ENCODE assay signal across 15 mouse cellular contexts in genomic region chr2:50568777-50569501, GRCm38 (mm10).
DNase-seq lines count a peak whose midpoint lies in the region; ATAC-seq lines count a peak whose summit lies in the region.
"Had no signal": no experiment of that assay in that cellular context is flagged by ENCODE, and none has a peak within 500 bp of the region (broad histone marks: within the 10 kb centered on the region; RNA-seq: fewer than 3 reads in every experiment).

No protein-coding gene starts in this region.

- peak; percentile 75; the same call in 1 of the 2 replicates for ATAC-seq in forebrain, embryonic 11.5 days (replicated peaks; ENCODE audit: low FRiP score)
- ATAC-seq in hindbrain, embryonic 15.5 days (ENCODE audit: low FRiP score, low read depth) = 0 out of 2 replicates have a peak, but pooled peaks have one; percentile 56
- peak; percentile 77; the same call in 1 of the 2 replicates for ATAC-seq in neural tube, embryonic 12.5 days (ENCODE audit: low FRiP score, low read depth)
- ATAC-seq in heart, embryonic 12.5 days (ENCODE audit: insufficient number of reproducible peaks, low FRiP score) = no peak
- ATAC-seq: intestine, embryonic 16.5 days; Patski had no signal

- H3K4me3 ChIP-seq in forebrain, embryonic 11.5 days (ENCODE audit: low read depth, low read length) = no peak overlapping the region
- H3K4me3 ChIP-seq in hindbrain, embryonic 15.5 days = no peak overlapping the region
- H3K4me3 ChIP-seq in neural tube, embryonic 12.5 days = no peak overlapping the region
- no peak overlapping the region for H3K4me3 ChIP-seq in heart, embryonic 12.5 days
- H3K4me3 ChIP-seq: liver, embryonic 13.5 days had no signal

- H3K9ac ChIP-seq in forebrain, embryonic 11.5 days (ENCODE audit: low read length) = no peak overlapping the region
- no peak overlapping the region for H3K9ac ChIP-seq in hindbrain, embryonic 15.5 days
- H3K9ac ChIP-seq in neural tube, embryonic 12.5 days = no peak overlapping the region
- H3K9ac ChIP-seq in heart, embryonic 12.5 days = no peak overlapping the region
- H3K9ac ChIP-seq: liver, embryonic 13.5 days had no signal

- WGBS in forebrain, embryonic 11.5 days = 61% methylated on average over 8 of the region's 8 CpGs
- WGBS in hindbrain, embryonic 15.5 days = 37% methylated on average over 8 of the region's 8 CpGs
- WGBS in neural tube, embryonic 12.5 days = 59% methylated on average over 8 of the region's 8 CpGs
- WGBS in heart, embryonic 12.5 days = 68% methylated on average over 8 of the region's 8 CpGs

- H3K27me3 ChIP-seq in forebrain, embryonic 11.5 days (ENCODE audit: control insufficient read depth, insufficient read depth, low read length) = no peaks in the 10 kb centered on the region
- no peaks in the 10 kb centered on the region for H3K27me3 ChIP-seq in hindbrain, embryonic 15.5 days
- H3K27me3 ChIP-seq in neural tube, embryonic 12.5 days (replicated peaks) = no peaks in the 10 kb centered on the region
- H3K27me3 ChIP-seq in heart, embryonic 12.5 days (replicated peaks) = no peaks in the 10 kb centered on the region
- H3K27me3 ChIP-seq: liver, embryonic 13.5 days; Patski had no signal

- H3K36me3 ChIP-seq in forebrain, embryonic 11.5 days (ENCODE audit: control insufficient read depth, insufficient read depth, low read length) = no peaks in the 10 kb centered on the region
- H3K36me3 ChIP-seq in hindbrain, embryonic 15.5 days = no peaks in the 10 kb centered on the region
- no peaks in the 10 kb centered on the region for H3K36me3 ChIP-seq in neural tube, embryonic 12.5 days
- H3K36me3 ChIP-seq in heart, embryonic 12.5 days = no peaks in the 10 kb centered on the region
- H3K36me3 ChIP-seq: liver, embryonic 13.5 days had no signal

- peak; percentile 16 for DNase-seq in embryo, embryonic 11 days
- DNase-seq in embryo, embryonic 9.5 days (ENCODE audit: extremely low spot score) = no peak
- no peak for DNase-seq in forebrain, embryonic 11.5 days (ENCODE audit: low spot score)
- no peak for DNase-seq in adrenal gland, postnatal 10 days
- DNase-seq in adrenal gland, postnatal 14 days = no peak
- DNase-seq: cerebellum, postnatal 36 days; heart, postnatal 14 days; kidney, postnatal 36 days; liver, embryonic 13.5 days; lung, postnatal 14 days had no signal

- H3K4me2 ChIP-seq in forebrain, embryonic 11.5 days (ENCODE audit: low read depth, low read length, severe bottlenecking) = no peak overlapping the region
- H3K4me2 ChIP-seq in hindbrain, embryonic 15.5 days = no peak overlapping the region
- H3K4me2 ChIP-seq in neural tube, embryonic 12.5 days (replicated peaks) = no peak overlapping the region
- H3K4me2 ChIP-seq in heart, embryonic 12.5 days = no peak overlapping the region
- H3K4me2 ChIP-seq: liver, embryonic 13.5 days had no signal

- H3K4me1 ChIP-seq in forebrain, embryonic 11.5 days (replicated peaks; ENCODE audit: control insufficient read depth, insufficient read depth, low read length) = no peaks in the 10 kb centered on the region
- peaks cover 12% of the 10 kb centered on the region; the same call in 1 of the 2 replicates for H3K4me1 ChIP-seq in hindbrain, embryonic 15.5 days (replicated peaks)
- H3K4me1 ChIP-seq in neural tube, embryonic 12.5 days = peaks cover 8% of the 10 kb centered on the region; the same call in 1 of the 2 replicates
- 0 out of 2 replicates have a peak, but pooled peaks cover 6% of the 10 kb centered on the region for H3K4me1 ChIP-seq in heart, embryonic 12.5 days (replicated peaks)
- H3K4me1 ChIP-seq: liver, embryonic 13.5 days had no signal

- no peaks in the 10 kb centered on the region for H3K9me3 ChIP-seq in forebrain, embryonic 11.5 days (ENCODE audit: control insufficient read depth, low read length)
- no peaks in the 10 kb centered on the region for H3K9me3 ChIP-seq in hindbrain, embryonic 15.5 days
- H3K9me3 ChIP-seq in neural tube, embryonic 12.5 days = no peaks in the 10 kb centered on the region
- H3K9me3 ChIP-seq in heart, embryonic 12.5 days (replicated peaks) = no peaks in the 10 kb centered on the region
- H3K9me3 ChIP-seq: liver, embryonic 13.5 days had no signal

- H3K27ac ChIP-seq in forebrain, embryonic 11.5 days (ENCODE audit: low read depth, low read length) = no peak overlapping the region
- peak overlapping the region; percentile 14 for H3K27ac ChIP-seq in hindbrain, embryonic 15.5 days (replicated peaks)
- no peak overlapping the region for H3K27ac ChIP-seq in neural tube, embryonic 12.5 days
- H3K27ac ChIP-seq in heart, embryonic 12.5 days (ENCODE audit: poor library complexity, severe bottlenecking) = no peak overlapping the region
- H3K27ac ChIP-seq: liver, embryonic 13.5 days had no signal
